Mouse (Mus musculus) G1E (cell line): ENCODE results near the gene Prkg2.

ENCODE experiments used
- CTCF ChIP-seq: IDR thresholded peaks from 2 replicates; pipeline ENCODE4 v1.5.1; 2012; ENCODE audit warnings: low read depth, low read length, inconsistent platforms, mixed read lengths
- GATA1 ChIP-seq: IDR thresholded peaks from 2 replicates; pipeline ENCODE4 v1.6.1; 2012; ENCODE audit warnings: borderline replicate concordance, low read length, inconsistent platforms, mixed read lengths
- TAL1 ChIP-seq: conservative IDR thresholded peaks from 2 replicates; pipeline ENCODE4 v1.6.1; 2012; ENCODE audit warnings: low read depth, low read length, inconsistent platforms, mixed read lengths

GRCm38 (mm10) chr5:98985077-98985476 lies 52.1 kb downstream of the Prkg2 start:
- TF ChIP-seq TAL1 = no peak
- TF ChIP-seq GATA1 = no peak
- no peak for TF ChIP-seq CTCF
